Mouse (Mus musculus): ENCODE measurements around the gene Podnl1. TPM values are rescaled to one million over a fixed set of nuclear protein-coding genes. Genes with fewer than 3 reads are reported as not detected.

Podnl1 gene
- polyA plus RNA-seq, 1 experiment, result 3.2 TPM

GRCm38 (mm10) chr8:84179946-84180345, 54.2 kb downstream of the Podnl1 start:
- Histone ChIP-seq H3K4me1 (ENCODE audit: control insufficient read depth, insufficient read depth, low read length) (0 out of 2 replicates have a peak, but pooled peaks cover 2% of the 10 kb centered on the region), H3K4me3 (ENCODE audit: insufficient read depth, low read length) (no peak overlapping the region), H3K27ac (ENCODE audit: insufficient read depth, low read length) (no peak overlapping the region)
- no peak for TF ChIP-seq POLR2A (IDR thresholded peaks at IDR 0.05; ENCODE audit: low read depth, low read length)
- no peak for TF ChIP-seq CTCF (IDR thresholded peaks at IDR 0.05; ENCODE audit: borderline replicate concordance, insufficient read depth, low read length)

- TF ChIP-seq POLR2A (IDR thresholded peaks at IDR 0.05; ENCODE audit: low read depth, low read length), result no peak
- TF ChIP-seq CTCF (IDR thresholded peaks at IDR 0.05; ENCODE audit: borderline replicate concordance, insufficient read depth, low read length), result no peak
- Histone ChIP-seq H3K4me3 (ENCODE audit: insufficient read depth, low read length) (no peak overlapping the region), H3K27ac (ENCODE audit: insufficient read depth, low read length) (no peak overlapping the region), H3K4me1 (ENCODE audit: control insufficient read depth, insufficient read depth, low read length) (0 out of 2 replicates have a peak, but pooled peaks cover 2% of the 10 kb centered on the region)
These were observed 54.9 kb downstream of the Podnl1 start for GRCm38 (mm10) chr8:84180530-84181190.

Other genes starting within 250 kb of the Podnl1 start
- gene Adgrl1, start 225.9 kb upstream of the Podnl1 start, polyA plus RNA-seq (2011; ENCODE audit: insufficient read length, low read depth, missing spikeins), result 67.4 and 95.4 TPM in 2 replicates
- not detected in 2 replicates for gene Gm10644, start 170.8 kb upstream of the Podnl1 start, polyA plus RNA-seq (2011; ENCODE audit: insufficient read length, low read depth, missing spikeins)
- gene Asf1b, start 170.5 kb upstream of the Podnl1 start, polyA plus RNA-seq (2011; ENCODE audit: insufficient read length, low read depth, missing spikeins), result 16.6 and 17.2 TPM in 2 replicates
- 104 and 122 TPM in 2 replicates for gene Prkaca, start 153.0 kb upstream of the Podnl1 start, polyA plus RNA-seq (2011; ENCODE audit: insufficient read length, low read depth, missing spikeins)
- gene Samd1, start 128.3 kb upstream of the Podnl1 start, polyA plus RNA-seq (2011; ENCODE audit: insufficient read length, low read depth, missing spikeins), result 38.1 and 47.9 TPM in 2 replicates
- gene 1700067K01Rik, start 124.5 kb upstream of the Podnl1 start, polyA plus RNA-seq (2011; ENCODE audit: insufficient read length, low read depth, missing spikeins), result not detected in 2 replicates
- not detected in 2 replicates for gene 2210011C24Rik, start 113.8 kb upstream of the Podnl1 start, polyA plus RNA-seq (2011; ENCODE audit: insufficient read length, low read depth, missing spikeins)
- gene Palm3, start 104.5 kb upstream of the Podnl1 start, polyA plus RNA-seq (2011; ENCODE audit: insufficient read length, low read depth, missing spikeins), result 0.73 and 0.91 TPM in 2 replicates
- 1.1 and 1.5 TPM in 2 replicates for gene Il27ra, start 83.4 kb upstream of the Podnl1 start, polyA plus RNA-seq (2011; ENCODE audit: insufficient read length, low read depth, missing spikeins)
- not detected in 2 replicates for gene Rln3, start 81.0 kb upstream of the Podnl1 start, polyA plus RNA-seq (2011; ENCODE audit: insufficient read length, low read depth, missing spikeins)
- gene Gm10643, start 60.9 kb upstream of the Podnl1 start, polyA plus RNA-seq (2011; ENCODE audit: insufficient read length, low read depth, missing spikeins), result 1.7 and 2.0 TPM in 2 replicates
- 11.5 and 12.6 TPM in 2 replicates for gene Rfx1, start 59.2 kb upstream of the Podnl1 start, polyA plus RNA-seq (2011; ENCODE audit: insufficient read length, low read depth, missing spikeins)
- gene Dcaf15, start 21.2 kb upstream of the Podnl1 start, polyA plus RNA-seq (2011; ENCODE audit: insufficient read length, low read depth, missing spikeins), result 19.7 and 20.4 TPM in 2 replicates
- 17.7 and 20.0 TPM in 2 replicates for gene Cc2d1a, start 21.9 kb downstream of the Podnl1 start, polyA plus RNA-seq (2011; ENCODE audit: insufficient read length, low read depth, missing spikeins)
- gene 4930432K21Rik, start 22.0 kb downstream of the Podnl1 start, polyA plus RNA-seq (2011; ENCODE audit: insufficient read length, low read depth, missing spikeins), result 0.48 and 0.95 TPM in 2 replicates
- not detected in 2 replicates for gene Nanos3, start 59.2 kb downstream of the Podnl1 start, polyA plus RNA-seq (2011; ENCODE audit: insufficient read length, low read depth, missing spikeins)
- gene Zswim4, start 111.1 kb downstream of the Podnl1 start, polyA plus RNA-seq (2011; ENCODE audit: insufficient read length, low read depth, missing spikeins), result 7.3 and 10.9 TPM in 2 replicates
- gene D8Ertd738e, start 123.7 kb downstream of the Podnl1 start, polyA plus RNA-seq (2011; ENCODE audit: insufficient read length, low read depth, missing spikeins), result 98.2 and 104 TPM in 2 replicates
- gene Mri1, start 131.3 kb downstream of the Podnl1 start, polyA plus RNA-seq (2011; ENCODE audit: insufficient read length, low read depth, missing spikeins), result 16.7 and 25.1 TPM in 2 replicates
- 12.0 and 12.1 TPM in 2 replicates for gene Ccdc130, start 144.4 kb downstream of the Podnl1 start, polyA plus RNA-seq (2011; ENCODE audit: insufficient read length, low read depth, missing spikeins)

Data from embryonic fibroblast, embryonic 13.5 days (primary cell).